Mouse (Mus musculus): ENCODE measurements around the gene Ccin. TPM values are rescaled to one million over a fixed set of nuclear protein-coding genes. Genes with fewer than 3 reads are reported as not detected.

The Ccin gene
- total and polyA plus RNA-seq, 3 experiments = 0.04 TPM; not detected in 2

DNA sequence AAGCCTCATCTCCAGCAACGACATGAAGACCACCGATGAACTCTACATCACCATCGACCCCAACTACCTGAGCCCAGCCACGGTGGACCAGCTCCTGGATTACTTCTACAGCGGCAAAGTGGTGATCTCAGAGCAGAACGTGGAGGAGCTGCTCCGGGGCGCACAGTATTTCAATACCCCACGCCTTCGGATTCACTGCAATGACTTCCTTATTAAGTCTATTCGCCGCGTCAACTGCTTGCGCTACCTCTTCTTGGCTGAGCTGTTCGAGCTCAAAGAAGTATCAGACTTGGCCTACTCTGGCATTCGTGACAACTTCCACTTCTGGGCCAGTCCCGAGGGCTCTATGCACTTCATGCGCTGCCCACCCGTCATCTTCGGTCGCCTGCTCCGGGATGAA is 473 bp downstream of the Ccin start:
- no peak overlapping the region for H3K27ac ChIP-seq (ENCODE audit: control insufficient read depth, low read depth, low read length)
- no peaks in the 10 kb centered on the region for H3K27me3 ChIP-seq (ENCODE audit: control insufficient read depth in 1 of 2, insufficient read depth in 2 of 2, low read length in 2 of 2)
- 0 out of 4 replicates have a peak, but pooled peaks cover 0 to 6% of the 10 kb centered on the region in 2 experiments for H3K4me1 ChIP-seq (ENCODE audit: control insufficient read depth in 1 of 2, insufficient read depth in 2 of 2, low read length in 2 of 2)
- no peak for DNase-seq (ENCODE audit: low read depth, low spot score)
- H3K79me2 ChIP-seq (ENCODE audit: control insufficient read depth, insufficient read depth, low read length, poor library complexity) = no peaks in the 10 kb centered on the region; the same call in 1 of the 2 replicates
- H3K9me3 ChIP-seq (replicated peaks; ENCODE audit: insufficient read depth, low read length) = no peaks in the 10 kb centered on the region
- H3K36me3 ChIP-seq (ENCODE audit: control insufficient read depth in 1 of 2, insufficient read depth in 2 of 2, low read length in 2 of 2) = no peaks in the 10 kb centered on the region
- H3K4me3 ChIP-seq (ENCODE audit: control insufficient read depth in 1 of 2, insufficient read depth in 1 of 2, low read depth in 2 of 2, low read length in 2 of 2) = no peak overlapping the region
- no peak overlapping the region for H3K9ac ChIP-seq (ENCODE audit: control insufficient read depth, low read depth, low read length, poor library complexity, severe bottlenecking)
- no peak for TF ChIP-seq EP300 (IDR thresholded peaks at IDR 0.05; ENCODE audit: low read depth in 1 of 2, low read length in 2 of 2)
- TF ChIP-seq MAZ (IDR thresholded peaks at IDR 0.05; ENCODE audit: low read depth, low read length) = no peak
- no peak for TF ChIP-seq ETS1 (IDR thresholded peaks at IDR 0.05; ENCODE audit: low read depth, low read length)
- no peak for TF ChIP-seq KAT2A (conservative IDR thresholded peaks at IDR 0.05; ENCODE audit: low read depth, low read length)
- TF ChIP-seq ELF1 (IDR thresholded peaks at IDR 0.05; ENCODE audit: low read depth, low read length) = no peak
- no peak for TF ChIP-seq POLR2A (IDR thresholded peaks at IDR 0.05; ENCODE audit: control insufficient read depth in 1 of 2, insufficient read depth in 1 of 2, low read depth in 1 of 2, low read length in 2 of 2, poor library complexity in 1 of 2)
- TF ChIP-seq SMC3 (IDR thresholded peaks at IDR 0.05; ENCODE audit: low read depth, low read length) = no peak
- TF ChIP-seq USF2 (IDR thresholded peaks at IDR 0.05; ENCODE audit: borderline replicate concordance in 1 of 2, insufficient read depth in 1 of 2, low read depth in 1 of 2, low read length in 2 of 2) = no peak

DNA sequence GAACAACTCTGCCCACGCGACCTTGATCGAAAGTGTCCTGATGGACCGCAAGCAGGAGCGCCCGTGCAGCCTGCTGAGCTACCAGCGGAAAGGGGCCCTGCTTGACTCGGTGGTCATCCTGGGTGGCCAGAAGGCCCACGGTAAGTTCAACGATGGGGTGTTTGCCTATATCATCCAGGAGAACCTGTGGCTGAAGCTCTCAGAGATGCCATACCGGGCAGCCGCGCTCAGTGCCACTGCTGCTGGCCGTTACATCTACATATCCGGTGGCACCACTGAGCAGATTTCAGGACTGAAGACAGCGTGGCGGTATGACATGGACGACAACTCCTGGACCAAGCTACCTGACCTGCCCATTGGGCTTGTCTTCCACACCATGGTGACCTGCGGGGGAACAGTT is 1.0 kb downstream of the Ccin start:
- Histone ChIP-seq H3K4me1 (ENCODE audit: control insufficient read depth in 1 of 2, insufficient read depth in 2 of 2, low read length in 2 of 2) (0 out of 4 replicates have a peak, but pooled peaks cover 0 to 6% of the 10 kb centered on the region in 2 experiments), H3K79me2 (ENCODE audit: control insufficient read depth, insufficient read depth, low read length, poor library complexity) (no peaks in the 10 kb centered on the region; the same call in 1 of the 2 replicates), H3K27me3 (ENCODE audit: control insufficient read depth in 1 of 2, insufficient read depth in 2 of 2, low read length in 2 of 2) (no peaks in the 10 kb centered on the region), H3K27ac (ENCODE audit: control insufficient read depth, low read depth, low read length) (no peak overlapping the region), H3K4me3 (ENCODE audit: control insufficient read depth in 1 of 2, insufficient read depth in 1 of 2, low read depth in 2 of 2, low read length in 2 of 2) (no peak overlapping the region), H3K9me3 (replicated peaks; ENCODE audit: insufficient read depth, low read length) (no peaks in the 10 kb centered on the region), H3K36me3 (ENCODE audit: control insufficient read depth in 1 of 2, insufficient read depth in 2 of 2, low read length in 2 of 2) (no peaks in the 10 kb centered on the region), H3K9ac (ENCODE audit: control insufficient read depth, low read depth, low read length, poor library complexity, severe bottlenecking) (no peak overlapping the region)
- no peak for DNase-seq (ENCODE audit: low read depth, low spot score)
- TF ChIP-seq ZKSCAN1 (IDR thresholded peaks at IDR 0.05; ENCODE audit: low read depth, low read length) (no peak), POLR2AphosphoS5 (IDR thresholded peaks at IDR 0.05; ENCODE audit: borderline replicate concordance, low read depth, low read length) (no peak), POLR2AphosphoS2 (IDR thresholded peaks at IDR 0.05; ENCODE audit: low read length) (no peak)

DNA sequence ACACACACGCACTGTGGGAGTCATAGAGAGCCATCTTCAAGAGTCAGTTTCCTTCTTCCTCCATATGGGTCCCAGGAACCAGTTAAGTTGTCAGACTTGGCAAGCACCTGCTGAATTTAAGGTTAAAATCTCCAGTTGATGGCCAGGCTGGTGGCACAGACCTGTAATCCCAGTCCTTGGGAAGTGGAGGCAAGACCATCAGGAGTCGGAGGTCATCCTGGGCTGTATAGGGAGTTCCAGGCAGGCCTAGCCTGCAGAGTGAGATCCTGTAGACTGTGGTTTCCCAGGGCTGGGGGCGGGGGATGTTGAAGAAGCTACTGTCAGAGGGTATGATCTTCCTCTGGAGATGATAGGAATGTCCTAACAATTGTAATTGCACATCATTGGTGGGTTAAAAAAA is 5.7 kb downstream of the Ccin start:
- no peak overlapping the region for H3K4me3 ChIP-seq (ENCODE audit: control insufficient read depth in 1 of 2, insufficient read depth in 1 of 2, low read depth in 2 of 2, low read length in 2 of 2)

More for the DNA sequence above, 5.7 kb downstream of the Ccin start:
- DNase-seq (ENCODE audit: low read depth, low spot score) = no peak
- TF ChIP-seq SIN3A (IDR thresholded peaks at IDR 0.05; ENCODE audit: low read length) (no peak), CTCF (IDR thresholded peaks at IDR 0.05 in 2 of 3, conservative IDR thresholded peaks at IDR 0.05 in 1 of 3; ENCODE audit: control insufficient read depth in 1 of 3, insufficient read depth in 1 of 3, low read depth in 2 of 3, low read length in 3 of 3, poor library complexity in 1 of 3, severe bottlenecking in 1 of 3) (no peak), KAT2A (conservative IDR thresholded peaks at IDR 0.05; ENCODE audit: low read depth, low read length) (no peak), TBP (IDR thresholded peaks at IDR 0.05; ENCODE audit: low read depth, low read length) (no peak)
- H3K27me3 ChIP-seq (ENCODE audit: control insufficient read depth in 1 of 2, insufficient read depth in 2 of 2, low read length in 2 of 2) = no peaks in the 10 kb centered on the region
- H3K27ac ChIP-seq (ENCODE audit: control insufficient read depth, low read depth, low read length) = no peak overlapping the region
- H3K9me3 ChIP-seq (replicated peaks; ENCODE audit: insufficient read depth, low read length) = no peaks in the 10 kb centered on the region
- no peaks in the 10 kb centered on the region for H3K4me1 ChIP-seq (ENCODE audit: control insufficient read depth in 1 of 2, insufficient read depth in 2 of 2, low read length in 2 of 2)
- H3K79me2 ChIP-seq (ENCODE audit: control insufficient read depth, insufficient read depth, low read length, poor library complexity) = no peaks in the 10 kb centered on the region
- no peak overlapping the region for H3K9ac ChIP-seq (ENCODE audit: control insufficient read depth, low read depth, low read length, poor library complexity, severe bottlenecking)
- H3K36me3 ChIP-seq (ENCODE audit: control insufficient read depth in 1 of 2, insufficient read depth in 2 of 2, low read length in 2 of 2) = no peaks in the 10 kb centered on the region
